Mouse (Mus musculus): ENCODE measurements around the gene Zfp553. TPM values are rescaled to one million over a fixed set of nuclear protein-coding genes. Genes with fewer than 3 reads are reported as not detected.

The Zfp553 gene
- polyA plus RNA-seq, 1 experiment from 2014 or later: 15.7 TPM

DNA sequence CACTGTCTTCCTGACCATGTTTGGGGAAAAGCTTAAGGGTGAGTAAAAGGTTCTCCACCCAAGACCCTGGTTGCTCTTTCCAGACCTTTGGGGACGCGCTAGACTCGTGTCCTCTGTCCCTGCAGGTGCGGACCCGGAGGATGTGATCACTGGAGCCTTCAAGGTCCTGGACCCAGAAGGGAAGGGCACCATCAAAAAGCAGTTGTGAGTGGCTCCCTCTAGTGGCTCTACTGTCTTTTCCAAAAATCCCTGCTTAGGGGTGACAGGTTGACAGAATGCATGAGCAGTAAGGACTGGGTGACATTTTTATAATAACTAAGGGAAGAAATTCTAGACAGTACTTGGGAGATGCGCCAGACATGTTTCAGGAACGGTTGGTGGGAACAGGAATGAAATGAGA is 19.4 kb upstream of the Zfp553 start:
- TF ChIP-seq EP300 (IDR thresholded peaks at IDR 0.05): no peak
- peak; percentile 74 for TF ChIP-seq CTCF (IDR thresholded peaks at IDR 0.05)
- Histone ChIP-seq H3K9me3 (ENCODE audit: low read length) (no peaks in the 10 kb centered on the region), H3K4me3 (ENCODE audit: low read depth, low read length) (no peak overlapping the region), H3K4me2 (replicated peaks; ENCODE audit: low read depth, low read length) (no peak overlapping the region), H3K4me1 (ENCODE audit: insufficient read depth, low read depth, low read length) (peaks cover 4% of the 10 kb centered on the region; the same call in 1 of the 2 replicates), H3K27ac (ENCODE audit: low read length) (no peak overlapping the region), H3K36me3 (ENCODE audit: insufficient read depth, low read length) (no peaks in the 10 kb centered on the region), H3K9ac (replicated peaks; ENCODE audit: low read depth) (no peak overlapping the region), H3K27me3 (replicated peaks; ENCODE audit: insufficient read depth, low read length) (no peaks in the 10 kb centered on the region)
- WGBS: 35% methylated on average over 7 of the region's 7 CpGs
- ATAC-seq (no peak), DNase-seq (ENCODE audit: low spot score) (peak; percentile 72)

GRCm38 (mm10) chr7:127213930-127214329 is 18.9 kb upstream of the Zfp553 start:
- Histone ChIP-seq H3K4me3 (ENCODE audit: low read depth, low read length) (no peak overlapping the region), H3K27me3 (replicated peaks; ENCODE audit: insufficient read depth, low read length) (no peaks in the 10 kb centered on the region), H3K27ac (ENCODE audit: low read length) (no peak overlapping the region), H3K4me2 (replicated peaks; ENCODE audit: low read depth, low read length) (no peak overlapping the region), H3K36me3 (ENCODE audit: insufficient read depth, low read length) (no peaks in the 10 kb centered on the region), H3K9ac (replicated peaks; ENCODE audit: low read depth) (no peak overlapping the region), H3K4me1 (ENCODE audit: insufficient read depth, low read depth, low read length) (peaks cover 4% of the 10 kb centered on the region; the same call in 1 of the 2 replicates), H3K9me3 (ENCODE audit: low read length) (no peaks in the 10 kb centered on the region)
- 62% methylated on average over 12 of the region's 12 CpGs for WGBS
- no peak for TF ChIP-seq EP300 (IDR thresholded peaks at IDR 0.05)
- TF ChIP-seq CTCF (IDR thresholded peaks at IDR 0.05): no peak
- ATAC-seq: no peak
- no peak for DNase-seq (ENCODE audit: low spot score)

DNA sequence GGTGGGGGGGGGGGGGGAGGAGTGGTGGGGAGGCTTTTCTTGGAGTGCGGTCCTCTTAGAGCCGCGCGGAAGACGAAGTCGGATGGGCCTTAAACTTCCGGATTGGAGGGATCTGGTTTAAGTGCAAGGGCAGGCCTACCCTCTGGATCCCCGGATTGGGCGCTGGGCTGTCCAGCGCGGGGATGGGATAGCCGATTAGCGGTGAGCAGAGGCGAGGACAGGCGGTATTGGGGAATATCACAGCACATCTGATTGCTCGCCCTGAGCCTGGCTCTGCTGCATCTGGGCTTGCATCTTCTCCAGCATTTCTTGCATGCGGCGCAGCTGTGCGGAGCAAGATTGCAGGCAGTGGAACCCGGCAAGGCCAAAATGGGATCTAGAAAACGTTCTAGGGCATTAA is 18.3 kb upstream of the Zfp553 start:
- H3K4me2 ChIP-seq (replicated peaks; ENCODE audit: low read depth, low read length): peak overlapping the region; percentile 59
- peak overlapping the region; percentile 28; the same call in 1 of the 2 replicates for H3K4me3 ChIP-seq (ENCODE audit: low read depth, low read length)
- no peaks in the 10 kb centered on the region for H3K9me3 ChIP-seq (ENCODE audit: low read length)
- H3K36me3 ChIP-seq (ENCODE audit: insufficient read depth, low read length): no peaks in the 10 kb centered on the region
- peaks cover 4% of the 10 kb centered on the region; the same call in 1 of the 2 replicates for H3K4me1 ChIP-seq (ENCODE audit: insufficient read depth, low read depth, low read length)
- no peak overlapping the region for H3K27ac ChIP-seq (ENCODE audit: low read length)
- no peak for TF ChIP-seq CTCF (IDR thresholded peaks at IDR 0.05)
- TF ChIP-seq EP300 (IDR thresholded peaks at IDR 0.05): no peak
- no peak for ATAC-seq
- DNase-seq (ENCODE audit: low spot score): no peak
- no peaks in the 10 kb centered on the region for H3K27me3 ChIP-seq (replicated peaks; ENCODE audit: insufficient read depth, low read length)
- 57% methylated on average over 17 of the region's 21 CpGs for WGBS
- H3K9ac ChIP-seq (replicated peaks; ENCODE audit: low read depth): no peak overlapping the region

GRCm38 (mm10) chr7:127214981-127215871 is 17.6 kb upstream of the Zfp553 start:
- H3K4me1 ChIP-seq (ENCODE audit: insufficient read depth, low read depth, low read length): peaks cover 4% of the 10 kb centered on the region; the same call in 1 of the 2 replicates
- peak; percentile 70 for ATAC-seq
- H3K36me3 ChIP-seq (ENCODE audit: insufficient read depth, low read length): no peaks in the 10 kb centered on the region
- peak overlapping the region; percentile 43; the same call in 1 of the 2 replicates for H3K9ac ChIP-seq (replicated peaks; ENCODE audit: low read depth)
- no peaks in the 10 kb centered on the region for H3K9me3 ChIP-seq (ENCODE audit: low read length)
- no peaks in the 10 kb centered on the region for H3K27me3 ChIP-seq (replicated peaks; ENCODE audit: insufficient read depth, low read length)
- TF ChIP-seq CTCF (IDR thresholded peaks at IDR 0.05) (peak; percentile 93), EP300 (IDR thresholded peaks at IDR 0.05) (no peak)
- WGBS: 27% methylated on average over 33 of the region's 33 CpGs
- DNase-seq (ENCODE audit: low spot score): peak; percentile 85
- H3K4me3 ChIP-seq (ENCODE audit: low read depth, low read length): peak overlapping the region; percentile 28
- no peak overlapping the region for H3K27ac ChIP-seq (ENCODE audit: low read length)
- peak overlapping the region; percentile 59 for H3K4me2 ChIP-seq (replicated peaks; ENCODE audit: low read depth, low read length)

DNA sequence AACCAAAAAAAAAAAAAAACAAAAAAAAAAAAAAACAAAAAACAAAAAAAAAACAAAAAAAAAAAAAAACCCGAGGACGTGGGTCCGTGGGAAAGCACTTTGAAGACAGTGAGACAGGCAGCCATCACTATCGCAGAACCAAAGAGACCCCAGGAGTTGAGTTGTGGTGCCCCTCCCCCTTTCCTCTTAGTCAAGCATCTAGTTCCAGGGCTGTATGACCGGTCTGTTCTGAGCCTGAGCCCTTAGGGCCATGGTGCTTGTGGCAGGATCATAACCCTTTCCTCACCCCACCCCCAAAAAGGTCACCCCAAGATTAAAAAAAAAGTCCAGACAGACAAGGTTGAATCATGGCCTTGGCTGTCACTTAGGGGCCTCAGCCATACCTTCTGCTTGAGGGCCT is 16.6 kb upstream of the Zfp553 start:
- TF ChIP-seq CTCF (IDR thresholded peaks at IDR 0.05) (no peak), EP300 (IDR thresholded peaks at IDR 0.05) (no peak)
- DNase-seq (ENCODE audit: low spot score) (no peak), ATAC-seq (no peak)
- 75% methylated on average over 5 of the region's 5 CpGs for WGBS
- Histone ChIP-seq H3K27ac (ENCODE audit: low read length) (no peak overlapping the region), H3K4me3 (ENCODE audit: low read depth, low read length) (no peak overlapping the region), H3K9me3 (ENCODE audit: low read length) (no peaks in the 10 kb centered on the region), H3K36me3 (ENCODE audit: insufficient read depth, low read length) (no peaks in the 10 kb centered on the region), H3K4me2 (replicated peaks; ENCODE audit: low read depth, low read length) (no peak overlapping the region), H3K9ac (replicated peaks; ENCODE audit: low read depth) (no peak overlapping the region), H3K4me1 (ENCODE audit: insufficient read depth, low read depth, low read length) (peaks cover 4% of the 10 kb centered on the region; the same call in 1 of the 2 replicates), H3K27me3 (replicated peaks; ENCODE audit: insufficient read depth, low read length) (no peaks in the 10 kb centered on the region)

DNA sequence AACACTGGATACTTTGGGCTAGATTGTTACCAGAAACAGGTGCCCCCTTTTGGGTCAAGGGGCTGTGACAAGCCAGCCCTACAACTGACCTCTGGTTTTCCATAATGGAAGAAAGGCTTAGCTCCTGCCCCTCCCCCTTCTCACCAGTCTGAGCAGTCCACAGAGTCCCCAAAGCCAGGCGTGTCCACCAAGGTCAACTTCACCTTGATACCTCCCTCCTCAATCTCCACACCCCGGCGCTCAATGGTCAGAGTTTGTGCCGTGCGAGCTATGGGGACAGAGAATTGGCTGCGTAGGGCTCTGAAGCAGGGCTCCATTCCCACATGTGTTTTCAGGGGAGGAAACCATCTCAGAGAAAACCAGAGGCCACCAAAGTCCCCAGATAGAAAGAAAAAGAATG is 15.4 kb upstream of the Zfp553 start:
- Histone ChIP-seq H3K4me1 (ENCODE audit: insufficient read depth, low read depth, low read length) (peaks cover 4% of the 10 kb centered on the region; the same call in 1 of the 2 replicates), H3K9me3 (ENCODE audit: low read length) (no peaks in the 10 kb centered on the region), H3K4me2 (replicated peaks; ENCODE audit: low read depth, low read length) (no peak overlapping the region), H3K27ac (ENCODE audit: low read length) (no peak overlapping the region), H3K4me3 (ENCODE audit: low read depth, low read length) (no peak overlapping the region), H3K36me3 (ENCODE audit: insufficient read depth, low read length) (no peaks in the 10 kb centered on the region), H3K9ac (replicated peaks; ENCODE audit: low read depth) (no peak overlapping the region), H3K27me3 (replicated peaks; ENCODE audit: insufficient read depth, low read length) (no peaks in the 10 kb centered on the region)
- TF ChIP-seq EP300 (IDR thresholded peaks at IDR 0.05) (no peak), CTCF (IDR thresholded peaks at IDR 0.05) (no peak)
- no peak for DNase-seq (ENCODE audit: low spot score)
- 83% methylated on average over 6 of the region's 6 CpGs for WGBS
- ATAC-seq: no peak
